Mouse (Mus musculus): ENCODE data around the gene Ceacam18.
"Not testable (repeated sequence)": the region's sequence is repeated elsewhere in the genome, so short reads cannot be mapped to it uniquely, and the experiment has no call there.

Gene Ceacam18

DNA sequence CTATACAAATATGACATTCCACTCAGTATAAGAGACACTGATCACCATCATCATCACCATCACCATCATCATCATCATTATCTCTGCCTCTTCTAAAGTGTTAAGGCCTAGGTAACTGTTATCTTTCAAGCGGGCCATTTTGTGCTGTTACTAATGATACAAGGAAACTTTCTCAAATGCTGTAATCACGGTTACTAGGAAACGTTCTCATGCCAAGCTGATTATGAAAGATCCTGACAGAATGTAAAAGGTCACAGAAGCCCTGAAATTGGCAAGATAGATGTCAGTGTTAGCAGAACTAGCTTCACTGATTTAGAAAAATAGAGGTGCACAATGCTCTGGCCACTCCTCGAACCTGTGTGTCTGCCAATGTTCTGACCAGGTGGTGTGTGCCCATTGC, 32.7 kb downstream of the Ceacam18 start:
- in situ Hi-C loops (cut with MseI, MboI), result not testable (repeated sequence)

DNA sequence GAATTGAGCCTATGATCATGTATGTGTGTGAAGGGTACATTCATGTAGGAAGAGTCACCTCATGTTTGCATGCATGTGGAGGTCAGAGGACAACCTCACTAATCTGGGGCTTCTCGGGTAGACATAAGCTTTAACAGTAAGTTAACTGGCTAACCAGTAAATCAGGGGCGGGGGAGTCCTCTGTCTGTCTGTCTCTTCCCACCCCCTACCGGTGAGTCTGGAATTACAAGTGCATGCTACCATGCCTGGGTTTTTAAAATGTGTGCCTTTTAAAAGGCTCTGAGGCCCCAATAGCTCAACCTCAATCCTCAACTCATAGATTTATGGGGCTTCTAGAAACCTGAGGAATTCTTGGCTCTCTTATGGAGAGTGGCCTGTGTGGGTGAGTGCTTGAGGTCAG, 34.1 kb downstream of the Ceacam18 start:
- in situ Hi-C loops (cut with MseI, MboI), result no loop called here

DNA sequence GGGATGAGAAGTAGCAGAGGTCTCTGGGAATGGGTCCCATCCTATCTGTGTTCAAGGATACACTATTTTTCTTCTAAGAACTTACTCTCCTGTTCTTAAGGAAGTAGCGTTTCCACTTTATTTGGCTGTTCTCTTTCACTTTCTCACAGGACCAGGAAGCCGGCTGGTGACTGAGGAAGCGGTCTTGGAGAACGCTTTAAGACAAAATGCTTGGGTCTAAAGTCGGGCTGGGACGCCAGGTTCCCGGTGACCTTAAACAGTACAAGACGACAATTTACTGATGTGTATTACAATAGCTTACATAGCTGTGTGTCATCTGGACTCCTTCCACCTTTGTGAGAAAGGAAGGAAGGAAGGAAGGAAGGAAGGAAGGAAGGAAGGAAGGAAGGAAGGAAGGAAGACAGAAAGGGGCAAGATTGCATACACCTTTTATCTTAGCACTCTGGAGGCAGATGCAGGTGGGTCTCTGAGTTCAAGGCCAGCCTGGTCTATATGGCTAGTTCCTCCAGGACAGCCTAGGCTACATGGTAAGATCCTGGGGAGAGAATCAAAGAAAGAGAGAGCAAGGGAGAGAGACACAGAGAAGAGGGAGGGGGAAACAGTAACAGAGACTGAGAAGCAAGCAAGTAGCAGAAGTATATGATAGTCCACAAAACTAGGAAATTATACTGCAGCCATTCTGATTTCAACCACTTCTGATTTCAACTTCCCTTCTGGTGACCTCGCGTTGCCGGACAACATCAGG, 36.7 kb downstream of the Ceacam18 start:
- in situ Hi-C loops (cut with MseI, MboI), result no loop called here

DNA sequence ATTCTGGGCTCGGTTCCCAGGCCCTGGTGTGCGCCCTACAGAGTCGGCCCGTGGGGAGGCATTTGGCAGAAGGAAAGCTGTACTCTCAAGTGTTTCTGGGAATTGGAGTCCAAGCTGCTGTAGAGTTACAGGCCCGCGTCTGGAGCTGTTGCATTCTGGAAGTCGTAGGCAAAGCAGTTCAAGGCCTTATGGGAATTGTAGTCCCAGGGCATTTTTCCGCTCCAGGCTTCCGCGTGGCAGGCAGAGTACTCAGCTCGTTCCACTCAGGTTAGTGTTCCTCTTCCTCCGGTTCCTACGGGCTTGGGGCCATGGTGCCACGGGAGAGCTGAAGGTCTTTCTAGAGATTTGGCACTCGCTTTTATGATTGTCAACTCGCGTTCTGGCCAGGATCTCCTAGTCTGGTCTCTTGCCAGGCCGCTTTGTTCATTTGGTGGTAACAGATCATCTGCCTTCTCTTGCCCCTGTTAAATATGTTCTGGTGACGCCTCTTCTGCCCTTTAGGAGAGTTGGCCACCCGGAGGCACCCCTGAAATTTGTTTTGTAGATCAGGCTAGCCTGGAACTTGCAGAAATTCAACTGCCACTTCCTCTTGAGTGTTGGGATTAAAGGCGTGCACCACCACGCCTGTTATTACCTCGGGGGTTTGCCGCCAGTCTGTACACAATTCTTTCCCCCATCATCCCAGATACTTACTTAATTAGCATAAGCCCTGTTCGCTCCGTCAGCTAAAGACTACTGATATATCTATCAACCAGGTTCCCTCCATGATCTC, 37.5 kb downstream of the Ceacam18 start, which contains the start of gene Ctu1:
Gene Ctu1, plus strand, starts transcription at position 208 of the 772 bp plus-strand sequence.
- in situ Hi-C loops (cut with MseI, MboI), result no loop called here

DNA sequence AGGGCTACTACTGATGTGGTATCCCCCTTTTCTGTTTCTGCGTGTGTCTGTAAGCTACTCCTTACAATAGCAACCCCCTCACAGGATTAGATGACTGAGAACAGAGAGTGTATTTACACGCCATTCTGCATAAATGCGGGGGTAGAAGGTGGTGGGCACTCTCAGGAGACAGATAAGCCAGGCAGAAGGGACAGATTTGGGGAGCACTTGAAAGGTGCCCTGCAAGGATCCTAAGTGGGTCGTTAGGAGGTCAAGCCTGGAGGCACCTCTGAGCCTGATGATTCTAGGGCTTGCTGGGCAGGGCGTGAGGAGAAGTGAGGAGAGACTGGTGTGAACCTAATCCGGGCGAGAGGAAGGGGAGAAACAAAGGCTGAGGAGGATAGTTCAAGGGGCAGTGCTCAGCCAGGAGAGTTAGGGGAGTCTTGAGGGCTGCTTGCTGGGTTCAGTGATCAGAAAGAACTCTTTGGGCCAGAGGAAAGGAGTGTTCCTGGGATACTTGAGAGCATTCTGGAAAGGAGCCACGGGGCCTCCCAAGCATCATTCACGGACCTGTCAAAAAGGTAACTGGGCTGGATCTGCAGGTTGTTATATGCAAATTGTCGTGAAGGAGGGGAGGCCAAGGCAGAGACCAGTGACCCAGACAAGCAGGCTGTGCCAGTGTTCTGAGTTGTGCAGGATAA, 38.2 kb downstream of the Ceacam18 start:
- in situ Hi-C loops (cut with MseI, MboI), result no loop called here

DNA sequence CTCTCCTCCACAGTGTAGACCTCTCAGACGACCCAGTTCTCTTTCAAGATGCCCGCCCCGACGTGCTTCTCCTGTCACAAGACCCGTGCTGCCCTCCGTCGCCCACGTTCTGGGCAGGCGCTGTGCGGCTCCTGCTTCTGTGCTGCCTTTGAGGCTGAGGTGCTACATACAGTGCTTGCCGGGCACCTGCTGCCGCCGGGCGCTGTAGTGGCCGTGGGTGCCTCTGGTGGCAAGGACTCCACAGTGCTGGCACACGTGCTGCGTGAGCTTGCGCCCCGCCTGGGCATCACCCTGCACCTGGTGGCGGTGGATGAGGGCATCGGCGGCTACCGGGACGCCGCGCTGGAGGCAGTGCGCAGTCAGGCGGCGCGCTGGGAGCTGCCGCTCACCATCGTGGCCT, 40.6 kb downstream of the Ceacam18 start:
- in situ Hi-C loops (cut with MseI, MboI), result no loop called here

DNA sequence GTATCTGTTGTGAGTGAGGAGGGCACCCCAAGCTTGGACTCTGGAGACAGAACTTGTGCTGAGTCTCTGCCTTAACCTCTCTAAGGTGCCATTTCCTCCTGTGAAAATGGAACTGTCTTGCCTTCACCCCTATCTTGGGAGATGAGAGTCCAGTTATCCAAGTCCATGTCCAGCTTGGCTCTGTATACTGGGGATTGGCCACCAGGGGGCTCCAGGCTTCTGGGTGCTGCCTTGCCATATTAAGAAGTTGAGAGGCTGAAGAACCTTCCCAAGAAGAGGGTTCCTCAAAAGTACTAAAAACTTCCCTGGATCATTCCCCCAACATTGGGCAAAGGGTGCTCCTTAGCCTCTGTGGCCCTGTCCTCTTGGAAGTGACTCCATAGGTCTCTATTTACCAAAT, 44.0 kb downstream of the Ceacam18 start:
- in situ Hi-C loops (cut with MseI, MboI), result no loop called here

DNA sequence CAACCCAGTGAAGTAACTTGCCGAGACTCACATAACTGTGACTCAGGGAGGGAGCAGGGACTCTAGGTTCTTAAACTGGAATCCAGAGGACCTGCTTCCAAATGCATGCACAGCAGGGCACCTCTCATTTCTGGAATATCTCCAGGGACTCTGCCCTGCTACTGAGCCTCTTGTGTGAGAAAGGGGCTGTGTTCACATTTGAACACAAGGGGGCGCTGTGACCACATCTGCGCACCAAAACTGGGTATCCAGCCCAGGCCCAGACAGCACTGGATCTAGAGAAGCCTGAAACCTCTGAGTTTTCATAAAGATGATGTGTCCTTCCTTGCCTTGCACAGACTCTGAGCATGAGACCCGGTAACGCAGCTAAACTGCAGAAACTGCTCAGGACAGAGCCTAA, 46.5 kb downstream of the Ceacam18 start:
- in situ Hi-C loops (cut with MseI, MboI), result loop anchor here (10.0 kb wide), 3 partner anchors 104 to 214 kb away; partner anchors contain the start of genes Klk10 (in 1 of the 2) and Klk4 (in 1 of the 2)

DNA sequence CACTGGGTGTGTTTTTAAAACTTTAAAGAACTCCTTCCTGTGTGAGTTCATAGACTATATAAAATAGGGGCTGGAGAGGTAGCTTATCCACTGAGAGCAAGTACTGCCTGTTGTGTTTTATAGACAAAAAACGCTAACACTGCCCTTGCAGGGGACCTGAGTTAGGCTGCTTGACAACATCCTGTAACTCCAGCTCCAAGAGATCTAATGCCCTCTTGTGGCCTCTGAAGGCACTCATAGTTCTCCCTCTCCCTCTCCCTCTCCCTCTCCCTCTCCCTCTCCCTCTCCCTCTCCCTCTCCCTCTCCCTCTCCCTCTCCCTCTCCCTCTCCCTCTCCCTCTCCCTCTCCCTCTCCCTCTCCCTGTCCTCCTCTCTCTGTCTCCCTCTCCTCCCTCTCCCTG, 48.0 kb downstream of the Ceacam18 start:
- in situ Hi-C loops (cut with MseI, MboI), result loop anchor here (10.0 kb wide), 3 partner anchors 102 to 212 kb away; partner anchors contain the start of genes Klk10 (in 1 of the 2) and Klk4 (in 1 of the 2)

DNA sequence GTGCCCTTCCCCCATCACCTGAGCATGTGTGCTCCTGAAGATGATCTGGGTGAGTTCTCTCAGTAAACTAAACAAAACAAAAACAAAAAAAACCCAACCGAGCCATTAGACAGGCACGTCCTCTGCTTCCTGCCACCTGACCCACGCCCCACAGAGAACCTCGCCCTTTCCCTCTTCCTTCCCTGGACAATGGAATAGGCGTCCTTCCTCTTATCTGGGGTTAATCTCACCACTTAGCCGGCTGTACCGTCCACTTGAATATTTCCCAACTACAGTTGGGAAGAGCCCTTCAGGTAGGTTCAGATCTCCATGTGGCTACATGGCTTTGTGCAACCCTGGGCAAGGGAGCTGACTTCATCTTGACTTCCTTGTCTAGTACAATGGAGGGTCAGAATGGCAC, 50.6 kb downstream of the Ceacam18 start:
- in situ Hi-C loops (cut with MseI, MboI), result loop anchor here (10.0 kb wide), 3 partner anchors 100 to 210 kb away; partner anchors contain the start of genes Klk10 (in 1 of the 2) and Klk4 (in 1 of the 2)

DNA sequence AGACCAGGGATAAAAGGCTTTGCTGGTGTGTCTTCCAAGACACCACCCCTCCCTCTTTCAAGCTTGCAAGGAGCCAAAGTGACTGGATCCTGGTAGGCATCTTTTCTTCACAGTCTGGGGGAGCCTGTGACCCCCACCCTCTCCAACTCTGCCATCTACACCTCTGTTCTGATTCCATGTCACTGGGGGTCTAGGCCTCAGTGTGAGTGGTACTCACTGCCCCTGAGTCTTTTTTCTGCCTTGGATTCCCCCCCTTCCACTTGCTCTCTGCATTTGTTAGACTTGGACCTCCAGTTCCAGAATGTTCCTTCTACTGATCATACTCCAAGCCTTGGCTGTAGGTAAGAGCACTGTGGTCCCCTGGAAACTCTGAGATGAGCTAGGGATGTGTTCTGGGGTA, 55.6 kb downstream of the Ceacam18 start, which contains the start of gene Klk14:
Gene Klk14, plus strand, starts transcription at position 301 of the 400 bp plus-strand sequence.
- in situ Hi-C loops (cut with MseI, MboI), result no loop called here
